Mouse (Mus musculus): ENCODE measurements around the gene Psmb9. TPM values are rescaled to one million over a fixed set of nuclear protein-coding genes. Genes with fewer than 3 reads are reported as not detected.

The Psmb9 gene
- polyA plus RNA-seq, 1 experiment from 2014 or later: 2.1 TPM

- H3K36me3 ChIP-seq (ENCODE audit: control insufficient read depth, insufficient read depth, low read length): no peaks in the 10 kb centered on the region
- ATAC-seq (ENCODE audit: low FRiP score, low TSS enrichment): no peak
- no peak overlapping the region for H3K9ac ChIP-seq (ENCODE audit: low read depth, low read length)
- H3K9me3 ChIP-seq (ENCODE audit: control insufficient read depth, low read length): peaks cover 6% of the 10 kb centered on the region; the same call in 1 of the 2 replicates
- H3K4me3 ChIP-seq (ENCODE audit: low read length): no peak overlapping the region
- no peak overlapping the region for H3K27ac ChIP-seq (ENCODE audit: low read depth, low read length)
- H3K4me2 ChIP-seq (replicated peaks; ENCODE audit: low read depth, low read length): no peak overlapping the region
- peaks cover 12% of the 10 kb centered on the region; the same call in 1 of the 2 replicates for H3K27me3 ChIP-seq (ENCODE audit: control insufficient read depth, insufficient read depth, low read length)
- WGBS: 76% methylated on average over 13 of the region's 13 CpGs
- H3K4me1 ChIP-seq (ENCODE audit: control insufficient read depth, insufficient read depth, low read length): no peaks in the 10 kb centered on the region
Observed at GRCm38 (mm10) chr17:34179913-34180859, 7.4 kb downstream of the Psmb9 start.

DNA sequence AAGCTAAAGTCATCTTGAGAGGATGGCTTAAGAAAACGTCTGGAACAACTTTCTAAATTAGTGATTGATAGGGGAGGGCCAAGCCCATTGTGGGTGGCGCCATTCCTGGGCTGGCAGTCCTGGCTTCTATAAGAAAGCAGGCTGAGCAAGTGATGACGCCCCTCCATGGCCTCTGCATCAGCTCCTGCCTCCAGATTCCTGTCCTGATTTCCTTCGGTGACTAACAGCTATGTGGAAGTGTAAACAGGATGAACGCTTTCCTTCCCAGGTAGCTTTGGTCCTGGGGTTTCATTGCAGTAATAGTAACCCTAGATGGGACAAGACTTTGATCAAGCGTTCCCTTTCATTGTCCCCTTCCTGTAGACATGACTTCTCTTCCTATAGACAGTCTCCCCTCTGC is 8.5 kb downstream of the Psmb9 start:
- Histone ChIP-seq H3K27me3 (ENCODE audit: control insufficient read depth, insufficient read depth, low read length) (0 out of 2 replicates have a peak, but pooled peaks cover 11% of the 10 kb centered on the region), H3K9me3 (ENCODE audit: control insufficient read depth, low read length) (peaks cover 6% of the 10 kb centered on the region; the same call in 1 of the 2 replicates), H3K9ac (ENCODE audit: low read depth, low read length) (no peak overlapping the region), H3K27ac (ENCODE audit: low read depth, low read length) (no peak overlapping the region), H3K4me3 (ENCODE audit: low read length) (no peak overlapping the region), H3K4me1 (ENCODE audit: control insufficient read depth, insufficient read depth, low read length) (no peaks in the 10 kb centered on the region), H3K4me2 (replicated peaks; ENCODE audit: low read depth, low read length) (no peak overlapping the region), H3K36me3 (ENCODE audit: control insufficient read depth, insufficient read depth, low read length) (no peaks in the 10 kb centered on the region)
- no peak for ATAC-seq (ENCODE audit: low FRiP score, low TSS enrichment)
- 65% methylated on average over 6 of the region's 6 CpGs for WGBS

GRCm38 (mm10) chr17:34177179-34177578 is 10.4 kb downstream of the Psmb9 start:
- WGBS: 70% methylated on average over 4 of the region's 4 CpGs
- Histone ChIP-seq H3K9me3 (ENCODE audit: control insufficient read depth, low read length) (peaks cover 11% of the 10 kb centered on the region), H3K4me3 (ENCODE audit: low read length) (no peak overlapping the region)

DNA sequence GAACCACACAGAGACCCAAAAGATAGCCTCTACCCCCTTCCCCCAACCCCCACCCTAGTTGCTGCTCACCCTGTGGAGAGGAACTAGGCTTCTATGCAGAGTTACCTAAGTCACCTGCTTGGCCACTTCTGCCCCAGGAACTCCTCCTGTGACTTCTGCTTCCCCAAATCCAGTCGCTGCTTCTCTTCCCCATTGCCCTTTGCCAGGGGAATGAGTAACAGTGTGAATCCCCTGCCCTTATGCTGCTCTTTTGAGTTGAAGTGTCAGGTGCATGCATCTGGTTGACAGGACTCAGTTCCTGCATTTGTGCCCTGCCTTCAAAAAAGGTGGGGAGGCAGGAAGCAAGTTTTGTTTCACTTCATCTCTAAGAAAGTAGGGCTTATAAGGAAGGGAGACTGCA is 13.5 kb downstream of the Psmb9 start:
- 38% methylated on average over 1 of the region's 1 CpGs for WGBS
- Histone ChIP-seq H3K4me2 (replicated peaks; ENCODE audit: low read depth, low read length) (no peak overlapping the region), H3K27ac (ENCODE audit: low read depth, low read length) (no peak overlapping the region), H3K9me3 (ENCODE audit: control insufficient read depth, low read length) (peaks cover 11% of the 10 kb centered on the region), H3K4me3 (ENCODE audit: low read length) (no peak overlapping the region), H3K27me3 (ENCODE audit: control insufficient read depth, insufficient read depth, low read length) (no peaks in the 10 kb centered on the region), H3K9ac (ENCODE audit: low read depth, low read length) (no peak overlapping the region), H3K4me1 (ENCODE audit: control insufficient read depth, insufficient read depth, low read length) (no peaks in the 10 kb centered on the region), H3K36me3 (ENCODE audit: control insufficient read depth, insufficient read depth, low read length) (no peaks in the 10 kb centered on the region)
- ATAC-seq (ENCODE audit: low FRiP score, low TSS enrichment): no peak

More at GRCm38 (mm10) chr17:34177179-34177578, 10.4 kb downstream of the Psmb9 start:
- Histone ChIP-seq H3K36me3 (ENCODE audit: control insufficient read depth, insufficient read depth, low read length) (no peaks in the 10 kb centered on the region), H3K27ac (ENCODE audit: low read depth, low read length) (no peak overlapping the region), H3K4me1 (ENCODE audit: control insufficient read depth, insufficient read depth, low read length) (no peaks in the 10 kb centered on the region), H3K27me3 (ENCODE audit: control insufficient read depth, insufficient read depth, low read length) (no peaks in the 10 kb centered on the region), H3K4me2 (replicated peaks; ENCODE audit: low read depth, low read length) (no peak overlapping the region), H3K9ac (ENCODE audit: low read depth, low read length) (no peak overlapping the region)
- ATAC-seq (ENCODE audit: low FRiP score, low TSS enrichment): no peak

GRCm38 (mm10) chr17:34172528-34172927 is 15.0 kb downstream of the Psmb9 start:
- peaks cover 10% of the 10 kb centered on the region for H3K9me3 ChIP-seq (ENCODE audit: control insufficient read depth, low read length)
- H3K4me3 ChIP-seq (ENCODE audit: low read length): no peak overlapping the region
- 93% methylated on average over 5 of the region's 5 CpGs for WGBS
- H3K4me2 ChIP-seq (replicated peaks; ENCODE audit: low read depth, low read length): no peak overlapping the region
- H3K27ac ChIP-seq (ENCODE audit: low read depth, low read length): no peak overlapping the region
- no peak; the same call in 1 of the 2 replicates for ATAC-seq (ENCODE audit: low FRiP score, low TSS enrichment)
- no peaks in the 10 kb centered on the region for H3K36me3 ChIP-seq (ENCODE audit: control insufficient read depth, insufficient read depth, low read length)
- H3K4me1 ChIP-seq (ENCODE audit: control insufficient read depth, insufficient read depth, low read length): no peaks in the 10 kb centered on the region
- H3K27me3 ChIP-seq (ENCODE audit: control insufficient read depth, insufficient read depth, low read length): no peaks in the 10 kb centered on the region
- H3K9ac ChIP-seq (ENCODE audit: low read depth, low read length): no peak overlapping the region

- Histone ChIP-seq H3K9me3 (ENCODE audit: control insufficient read depth, low read length) (peaks cover 5% of the 10 kb centered on the region), H3K4me2 (replicated peaks; ENCODE audit: low read depth, low read length) (no peak overlapping the region), H3K4me1 (ENCODE audit: control insufficient read depth, insufficient read depth, low read length) (no peaks in the 10 kb centered on the region), H3K27me3 (ENCODE audit: control insufficient read depth, insufficient read depth, low read length) (no peaks in the 10 kb centered on the region), H3K9ac (ENCODE audit: low read depth, low read length) (no peak overlapping the region), H3K27ac (ENCODE audit: low read depth, low read length) (no peak overlapping the region), H3K4me3 (ENCODE audit: low read length) (no peak overlapping the region), H3K36me3 (ENCODE audit: control insufficient read depth, insufficient read depth, low read length) (no peaks in the 10 kb centered on the region)
- WGBS: 42% methylated on average over 13 of the region's 13 CpGs
- ATAC-seq (ENCODE audit: low FRiP score, low TSS enrichment): peak; percentile 53
Observed at GRCm38 (mm10) chr17:34170877-34171498, 16.6 kb downstream of the Psmb9 start.

DNA sequence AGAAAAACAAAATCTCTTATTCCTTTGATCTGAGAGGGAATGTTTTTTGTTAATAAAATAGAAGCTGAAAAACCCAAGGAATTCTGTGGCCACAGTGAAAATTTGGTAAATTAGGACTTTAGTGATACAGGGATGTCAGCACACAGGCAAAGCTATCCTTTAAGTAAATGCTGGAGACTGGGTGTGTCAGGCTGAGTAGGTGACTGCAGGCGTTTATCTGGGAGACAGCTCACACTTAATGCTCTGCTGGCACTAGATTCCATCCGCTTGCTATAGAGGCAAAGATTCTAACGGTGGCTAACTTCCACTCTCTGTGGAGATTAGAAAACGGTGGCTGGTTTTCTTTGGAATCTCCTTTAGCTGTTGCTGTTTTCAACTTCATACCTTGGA is 17.1 kb downstream of the Psmb9 start:
- H3K4me3 ChIP-seq (ENCODE audit: low read length): no peak overlapping the region
- WGBS: 19% methylated on average over 4 of the region's 4 CpGs
- H3K4me1 ChIP-seq (ENCODE audit: control insufficient read depth, insufficient read depth, low read length): no peaks in the 10 kb centered on the region
- H3K27me3 ChIP-seq (ENCODE audit: control insufficient read depth, insufficient read depth, low read length): no peaks in the 10 kb centered on the region
- H3K9ac ChIP-seq (ENCODE audit: low read depth, low read length): no peak overlapping the region
- no peaks in the 10 kb centered on the region for H3K36me3 ChIP-seq (ENCODE audit: control insufficient read depth, insufficient read depth, low read length)
- H3K4me2 ChIP-seq (replicated peaks; ENCODE audit: low read depth, low read length): no peak overlapping the region
- no peak overlapping the region for H3K27ac ChIP-seq (ENCODE audit: low read depth, low read length)
- H3K9me3 ChIP-seq (ENCODE audit: control insufficient read depth, low read length): peaks cover 5% of the 10 kb centered on the region
- peak; percentile 11; the same call in 1 of the 2 replicates for ATAC-seq (ENCODE audit: low FRiP score, low TSS enrichment)

DNA sequence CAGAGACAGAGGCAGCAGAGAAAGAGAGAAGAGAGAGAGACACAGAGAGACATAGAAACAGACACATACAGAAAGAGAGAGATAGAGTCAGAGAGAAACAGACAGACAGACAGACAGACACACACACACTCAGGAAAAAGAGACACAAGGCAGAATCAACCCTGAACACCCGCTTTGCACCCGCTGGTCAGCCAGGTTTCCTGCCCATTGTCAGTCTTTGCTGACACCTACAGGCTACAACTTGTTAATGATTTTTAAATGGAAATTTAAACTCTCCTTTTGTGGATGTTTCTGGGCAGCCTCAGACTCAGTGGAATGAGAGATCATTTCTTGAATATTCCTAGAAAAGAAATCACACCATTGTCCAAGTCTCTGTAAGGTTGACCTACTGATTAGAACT is 18.3 kb downstream of the Psmb9 start:
- ATAC-seq (ENCODE audit: low FRiP score, low TSS enrichment): no peak

More for the DNA sequence above, 18.3 kb downstream of the Psmb9 start:
- Histone ChIP-seq H3K4me2 (replicated peaks; ENCODE audit: low read depth, low read length) (no peak overlapping the region), H3K27me3 (ENCODE audit: control insufficient read depth, insufficient read depth, low read length) (no peaks in the 10 kb centered on the region), H3K9ac (ENCODE audit: low read depth, low read length) (no peak overlapping the region), H3K36me3 (ENCODE audit: control insufficient read depth, insufficient read depth, low read length) (no peaks in the 10 kb centered on the region), H3K27ac (ENCODE audit: low read depth, low read length) (no peak overlapping the region), H3K4me1 (ENCODE audit: control insufficient read depth, insufficient read depth, low read length) (no peaks in the 10 kb centered on the region), H3K4me3 (ENCODE audit: low read length) (no peak overlapping the region), H3K9me3 (ENCODE audit: control insufficient read depth, low read length) (peaks cover 5% of the 10 kb centered on the region)
- 2% methylated on average over 2 of the region's 2 CpGs for WGBS
